Mouse (Mus musculus) CD8-positive naive resting alpha-beta T cell, adult 57 days (primary cell): ENCODE measurements around the gene Irf2bp1. TPM values are rescaled to one million over a fixed set of nuclear protein-coding genes. Genes with fewer than 3 reads are reported as not detected.

Source experiments
- total RNA-seq: library from RNA; stranded (reverse); gene quantifications from one replicate; pipeline ENCODE4 v1.2.4, GENCODE M21; 2023

Irf2bp1 gene
- total RNA-seq: 29.4 TPM

GRCm38 (mm10) chr7:19003902-19004630 is at the start of gene Irf2bp1:
Gene Irf2bp1 (plus strand): TSS chr7:19004044.

GRCm38 (mm10) chr7:18987100-18987499 is 16.7 kb upstream of the Irf2bp1 start, which contains the start of gene Nanos2:
Gene Nanos2 (plus strand): TSS chr7:18987400.

GRCm38 (mm10) chr7:18990601-18991295 is 13.1 kb upstream of the Irf2bp1 start, which contains the start of gene Mypop:
Gene Mypop (plus strand): TSS chr7:18991245.

GRCm38 (mm10) chr7:19023357-19023814 is 19.5 kb downstream of the Irf2bp1 start, which contains the start of gene Foxa3:
Gene Foxa3 (minus strand): TSS chr7:19023538.

GRCm38 (mm10) chr7:19024096-19024506 is 20.3 kb downstream of the Irf2bp1 start, which contains the start of gene Sympk:
Gene Sympk (plus strand): TSS chr7:19024377.

GRCm38 (mm10) chr7:19054047-19054776 is 50.4 kb downstream of the Irf2bp1 start, which contains the start of gene Rsph6a:
Gene Rsph6a (plus strand): TSS chr7:19054690.

Other genes starting within 250 kb of the Irf2bp1 start
- gene Psg19, start 205.5 kb upstream of the Irf2bp1 start, total RNA-seq: not detected
- not detected for gene Psg17, start 182.4 kb upstream of the Irf2bp1 start, total RNA-seq
- gene Mill2, start 164.1 kb upstream of the Irf2bp1 start, total RNA-seq: not detected
- 9.7 TPM for gene Pglyrp1, start 132.7 kb upstream of the Irf2bp1 start, total RNA-seq
- gene Ccdc61, start 93.6 kb upstream of the Irf2bp1 start, total RNA-seq: 20.6 TPM
- not detected for gene Nova2, start 78.2 kb upstream of the Irf2bp1 start, total RNA-seq
- not detected for gene Nanos2, start 16.6 kb upstream of the Irf2bp1 start, total RNA-seq
- gene Mypop, start 12.8 kb upstream of the Irf2bp1 start, total RNA-seq: 1.7 TPM
- not detected for gene Foxa3, start 19.5 kb downstream of the Irf2bp1 start, total RNA-seq
- 95.9 TPM for gene Sympk, start 20.3 kb downstream of the Irf2bp1 start, total RNA-seq
- gene Rsph6a, start 50.6 kb downstream of the Irf2bp1 start, total RNA-seq: 0.34 TPM
- 1.5 TPM for gene Dmwd, start 72.2 kb downstream of the Irf2bp1 start, total RNA-seq
- 1.5 TPM for gene Dmpk, start 79.8 kb downstream of the Irf2bp1 start, total RNA-seq
- 0.83 TPM for gene Six5, start 90.5 kb downstream of the Irf2bp1 start, total RNA-seq
- not detected for gene Gm4969, start 114.3 kb downstream of the Irf2bp1 start, total RNA-seq
- gene Fbxo46, start 115.8 kb downstream of the Irf2bp1 start, total RNA-seq: 23.1 TPM
- gene Qpctl, start 145.2 kb downstream of the Irf2bp1 start, total RNA-seq: 11.3 TPM
- gene Snrpd2, start 145.7 kb downstream of the Irf2bp1 start, total RNA-seq: 88.9 TPM
- gene Gipr, start 162.1 kb downstream of the Irf2bp1 start, total RNA-seq: not detected
- 15.5 TPM for gene Eml2, start 172.4 kb downstream of the Irf2bp1 start, total RNA-seq
- not detected for gene Gpr4, start 208.5 kb downstream of the Irf2bp1 start, total RNA-seq
- gene Opa3, start 224.3 kb downstream of the Irf2bp1 start, total RNA-seq: 51.9 TPM